Mouse (Mus musculus) urinary bladder, postnatal 4 days (tissue): ENCODE measurements at regions not wholly inside any gene's neighbourhood (a gene's known extent, or its start where the extent isn't known, plus 50 kb on each side); places are given as distances from the start of the nearest gene placed in this dataset.

Experiments
- DNase-seq, 2 experiments: peaks; one replicate each; pipeline ENCODE4 v3.0.0; 2021 to 2022; ENCODE audit warnings: low spot score in 2 of 2

DNA sequence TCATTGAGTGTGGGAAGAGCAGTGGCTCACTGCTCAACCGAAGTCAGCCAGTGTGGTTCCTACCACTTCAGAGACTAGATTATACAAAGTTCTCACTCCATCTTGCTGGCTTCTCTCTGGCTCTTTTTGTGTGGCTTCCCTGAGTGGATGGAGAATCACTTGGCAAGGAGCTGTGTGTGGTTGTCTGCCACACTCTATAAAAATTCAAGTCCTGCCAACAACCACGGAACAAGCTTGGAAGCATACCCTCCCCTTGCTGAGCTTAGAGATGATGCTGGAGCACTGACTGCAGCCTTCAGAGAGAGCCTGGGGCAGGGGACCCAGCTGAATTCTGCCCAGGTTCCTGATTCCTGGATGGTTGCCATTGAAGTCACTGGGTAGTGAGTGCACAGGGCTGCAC, 156.3 kb upstream of the Sall1 start:
- no peak for DNase-seq

- no peak for DNase-seq
Measured at GRCm38 (mm10) chr8:89185314-89185713, 141.4 kb upstream of the Sall1 start.

DNA sequence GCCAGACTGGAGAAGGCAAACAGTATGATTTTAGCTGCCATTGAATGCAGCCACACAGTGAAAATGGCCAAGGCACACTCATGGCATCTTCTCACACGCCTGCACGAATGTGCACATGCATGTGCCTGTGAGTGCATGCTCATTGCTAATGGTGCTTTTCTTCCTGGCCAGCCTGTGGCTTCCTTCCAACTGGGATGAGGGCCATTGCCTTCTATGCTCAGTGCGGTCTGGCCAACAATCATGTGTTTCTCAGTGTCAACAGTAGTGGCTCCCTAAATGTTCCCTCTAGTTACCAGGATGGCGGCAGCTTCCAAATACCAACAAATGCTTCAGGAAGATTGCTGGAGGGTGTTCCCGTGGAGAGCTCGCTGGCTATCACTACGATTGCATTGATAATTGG, 131.7 kb upstream of the Sall1 start:
- no peak for DNase-seq

GRCm38 (mm10) chr8:89171561-89171960, 127.6 kb upstream of the Sall1 start:
- DNase-seq = no peak

GRCm38 (mm10) chr8:89169484-89169883, 125.5 kb upstream of the Sall1 start:
- DNase-seq = no peak

- DNase-seq = no peak
Measured at GRCm38 (mm10) chr8:89167026-89167425, 123.1 kb upstream of the Sall1 start.

DNA sequence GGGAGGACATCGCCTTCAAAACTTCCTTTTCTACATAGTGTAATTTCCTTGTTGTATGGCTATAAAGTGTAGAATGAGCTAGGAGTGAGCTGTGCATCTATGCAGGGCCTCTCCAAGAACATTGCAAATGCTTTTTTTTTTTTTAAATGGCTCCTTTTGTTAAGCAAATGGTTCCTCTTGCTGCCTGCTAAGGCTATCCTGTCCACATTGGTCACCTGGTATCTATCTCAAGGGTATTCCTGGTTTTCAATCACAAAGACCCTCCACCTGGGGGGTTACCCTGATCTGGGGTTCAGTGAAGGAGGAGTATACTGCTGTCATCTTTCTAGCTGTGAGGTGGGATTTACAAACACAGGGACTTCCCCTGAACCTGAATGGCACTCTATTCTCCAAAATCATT, 112.9 kb upstream of the Sall1 start:
- DNase-seq = no peak

DNA sequence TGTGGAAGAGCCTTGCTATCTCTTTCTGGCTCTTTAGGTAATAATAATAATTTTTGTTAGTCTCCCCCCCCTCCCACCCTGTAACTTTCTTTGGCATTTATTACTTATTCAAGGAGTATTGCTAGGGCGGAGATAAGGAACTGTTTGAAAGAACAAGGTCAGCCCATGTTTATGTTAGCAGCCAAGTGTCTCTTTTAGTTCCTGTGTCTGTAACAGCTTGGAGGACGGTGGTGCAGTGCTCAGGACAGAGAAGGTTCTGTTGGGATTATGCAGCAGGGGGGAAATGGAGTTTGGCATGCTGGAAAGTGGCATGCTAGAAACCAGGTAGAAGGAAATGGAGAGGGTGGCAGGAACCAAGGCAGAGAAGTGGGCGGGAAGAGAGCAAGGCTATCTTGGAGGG, 109.6 kb upstream of the Sall1 start:
- DNase-seq = no peak

DNA sequence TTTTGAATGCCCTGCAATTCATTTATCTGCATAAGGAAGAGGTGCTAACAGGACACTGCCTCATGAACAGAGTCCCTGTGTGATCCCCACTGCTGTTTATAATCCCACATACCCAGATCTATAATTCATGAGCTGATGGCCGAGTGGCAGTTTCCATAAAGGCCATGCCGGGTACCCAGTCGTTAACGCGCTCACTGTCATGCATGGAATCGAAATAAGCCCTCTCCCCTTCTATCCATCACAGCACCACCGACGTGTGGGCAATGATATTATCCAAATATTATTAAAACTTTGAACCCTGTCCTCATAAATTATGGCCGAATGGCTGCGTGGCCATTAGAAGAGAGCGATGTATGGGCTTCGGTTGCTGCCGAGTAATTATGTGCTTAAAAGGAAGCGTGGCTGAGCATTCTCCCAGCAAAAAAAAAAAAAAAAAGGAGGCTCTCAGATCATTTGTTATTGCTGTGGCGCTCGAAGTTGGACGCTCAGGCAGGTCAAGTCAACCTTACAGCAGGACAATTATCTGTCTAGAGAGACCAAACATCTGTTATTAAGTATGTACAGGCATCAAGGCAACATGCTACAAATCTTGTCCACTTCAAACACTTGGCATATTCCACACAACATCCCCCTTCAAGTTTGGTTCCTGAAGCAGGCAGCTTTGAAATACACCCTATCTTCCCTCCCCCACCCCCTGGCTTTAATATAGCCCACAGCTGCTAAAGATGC, 109.1 kb upstream of the Sall1 start:
- no peak for DNase-seq

- no peak for DNase-seq
Measured at GRCm38 (mm10) chr8:89152331-89152730, 108.4 kb upstream of the Sall1 start.

- no peak for DNase-seq
Measured at GRCm38 (mm10) chr8:89150952-89151351, 107.0 kb upstream of the Sall1 start.

DNA sequence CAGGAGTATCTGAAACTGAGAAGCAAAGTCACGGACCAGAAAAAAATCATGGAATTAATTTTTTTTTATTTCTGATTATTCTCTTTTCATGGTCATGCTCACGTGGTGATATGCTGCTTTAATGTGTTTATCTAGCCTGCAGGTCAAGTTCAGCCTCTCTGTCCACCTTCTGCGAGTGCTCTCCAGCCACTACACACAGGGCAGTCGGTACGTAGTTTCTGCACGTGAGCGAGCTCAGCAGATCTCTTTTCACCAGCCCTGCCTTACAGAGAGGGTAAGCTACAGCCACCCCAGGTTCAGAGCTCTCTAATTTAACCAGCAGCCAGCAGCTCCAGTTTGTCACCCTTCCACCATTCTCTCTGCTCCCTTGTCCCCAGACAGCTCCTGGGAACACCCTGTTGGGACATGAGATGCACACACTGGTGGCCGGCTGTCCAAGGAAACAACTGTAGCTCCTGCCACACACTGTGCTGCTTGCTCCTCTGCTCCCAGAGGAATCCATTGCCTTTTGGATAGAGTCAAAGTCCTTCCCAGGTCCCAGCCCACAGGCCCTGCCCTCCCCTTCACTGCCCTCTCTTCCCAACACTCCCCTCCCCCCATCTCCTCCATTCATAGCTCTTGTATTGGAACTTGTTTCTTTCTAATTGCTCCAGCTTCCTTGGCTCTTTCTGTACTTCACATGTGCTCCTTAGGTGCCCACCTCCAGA, 97.7 kb upstream of the Sall1 start:
- DNase-seq = no peak

DNA sequence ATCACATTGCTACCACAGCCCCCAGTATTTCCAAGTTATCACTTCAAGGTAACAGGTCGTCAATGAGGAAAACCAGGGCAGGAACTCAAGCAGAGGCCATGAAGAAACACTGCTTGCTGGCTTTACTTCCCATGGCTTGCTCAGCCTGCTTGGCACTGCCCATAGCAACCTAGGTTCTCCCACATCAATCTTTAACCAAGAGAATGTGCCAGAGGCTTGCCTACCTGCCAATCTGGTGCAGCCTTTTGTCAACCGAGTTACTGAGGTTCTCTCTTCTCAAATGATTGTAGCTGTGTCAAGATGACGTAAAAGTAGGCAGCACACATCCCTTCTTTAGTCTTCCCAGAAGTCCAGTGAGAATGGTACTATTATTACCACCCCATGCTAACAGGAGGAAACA, 95.9 kb upstream of the Sall1 start:
- no peak for DNase-seq

- DNase-seq = no peak
Measured at GRCm38 (mm10) chr8:89138416-89139125, 94.6 kb upstream of the Sall1 start.

- DNase-seq = no peak
Measured at GRCm38 (mm10) chr8:89134581-89135484, 90.9 kb upstream of the Sall1 start.

DNA sequence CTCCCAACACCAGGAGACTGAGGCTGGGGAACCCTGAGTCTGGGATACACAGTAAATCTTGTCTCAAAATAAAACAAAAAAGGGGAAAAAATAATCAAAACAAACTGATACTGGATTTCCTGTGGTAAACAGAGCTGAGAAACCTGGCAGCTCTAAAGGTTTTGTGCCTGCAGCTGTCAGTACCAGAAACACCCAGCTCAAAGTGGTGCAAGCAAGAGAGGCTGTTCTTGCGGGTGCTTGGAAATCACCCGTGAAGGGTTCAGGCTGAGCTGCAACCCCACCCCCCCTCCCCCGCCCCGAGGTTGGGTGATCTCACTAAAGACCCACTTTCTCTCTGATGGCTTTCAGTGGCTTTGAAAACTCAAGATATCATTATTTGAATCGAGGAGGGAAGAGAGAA, 90.1 kb upstream of the Sall1 start:
- no peak for DNase-seq

DNA sequence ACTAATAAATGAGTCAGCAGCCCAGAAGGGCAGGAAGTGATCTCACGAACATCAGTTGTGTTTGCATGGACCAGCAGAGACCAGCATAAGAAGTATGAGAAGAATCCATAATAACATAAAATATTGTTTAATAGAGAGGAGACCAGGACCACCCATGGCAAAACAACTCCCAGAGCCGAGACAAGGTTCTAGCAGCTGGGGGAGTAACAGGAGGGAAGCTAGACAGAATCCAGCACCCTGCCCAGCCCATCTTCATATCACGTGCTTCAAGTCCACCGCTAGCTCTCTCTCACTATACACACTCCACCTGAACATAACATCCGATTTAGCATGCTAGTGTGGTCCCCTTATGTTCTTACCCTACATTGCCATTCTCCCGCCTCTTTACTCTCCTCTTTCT, 77.1 kb upstream of the Sall1 start:
- DNase-seq = no peak

GRCm38 (mm10) chr8:89107895-89108660, 64.1 kb upstream of the Sall1 start:
- no peak for DNase-seq

GRCm38 (mm10) chr8:89106346-89106745, 62.4 kb upstream of the Sall1 start:
- no peak for DNase-seq

DNA sequence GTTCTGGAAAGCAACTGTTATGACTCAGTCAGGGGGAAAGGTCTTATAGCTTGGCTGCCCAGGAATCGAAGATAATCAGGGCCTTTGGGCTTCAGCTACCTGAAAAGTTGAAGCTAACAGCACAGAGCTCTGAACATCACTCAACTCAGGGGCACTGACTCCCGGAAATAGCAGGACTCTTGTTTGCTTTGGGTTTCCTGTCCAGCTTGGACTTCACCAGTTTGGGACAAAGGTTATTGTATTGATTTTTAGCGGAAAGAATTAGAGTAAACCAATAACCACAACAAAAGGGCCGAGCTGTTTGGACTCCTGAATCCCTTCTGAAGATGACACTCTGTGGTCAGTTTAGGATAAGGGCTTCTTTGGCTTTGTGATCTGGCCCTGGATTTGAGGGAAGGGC, 53.4 kb upstream of the Sall1 start:
- no peak for DNase-seq
